In genomic region chr9:121348476-121348875, GRCm38 (mm10) we compare ENCODE assay signal across 8 mouse cellular contexts. TPM values are rescaled to one million over a fixed set of nuclear protein-coding genes. Genes with fewer than 3 reads are reported as not detected.
DNase-seq lines count a peak whose midpoint lies in the region; ATAC-seq and TF ChIP-seq lines count a peak whose summit lies in the region.

No protein-coding gene starts in this region.

- peaks cover 100% of the 10 kb centered on the region for H3K4me1 ChIP-seq in E14TG2a.4 (replicated peaks; ENCODE audit: low read depth, low read length)
- peaks cover 48% of the 10 kb centered on the region for H3K4me1 ChIP-seq in brown adipose tissue, adult 24 weeks (ENCODE audit: control insufficient read depth, insufficient read depth, insufficient read length, low read length)
- peaks cover 55% of the 10 kb centered on the region for H3K4me1 ChIP-seq in hindbrain, embryonic 15.5 days (replicated peaks)
- H3K4me1 ChIP-seq in lung, adult 2 months (ENCODE audit: control insufficient read depth, insufficient read depth, low read length) = peaks cover 54% of the 10 kb centered on the region

- 7% methylated on average over 5 of the region's 5 CpGs for WGBS in hindbrain, embryonic 15.5 days
- 4% methylated on average over 5 of the region's 5 CpGs for WGBS in lung, adult 2 months

- H3K27me3 ChIP-seq in E14TG2a.4 (ENCODE audit: insufficient read depth, low read length) = no peaks in the 10 kb centered on the region
- H3K27me3 ChIP-seq in hindbrain, embryonic 15.5 days = no peaks in the 10 kb centered on the region

- peak overlapping the region; percentile 43; the same call in 1 of the 2 replicates for H3K4me3 ChIP-seq in E14TG2a.4 (replicated peaks; ENCODE audit: low read length)
- H3K4me3 ChIP-seq in brown adipose tissue, adult 24 weeks (ENCODE audit: insufficient read depth, low read depth, low read length) = no peak overlapping the region
- no peak overlapping the region for H3K4me3 ChIP-seq in hindbrain, embryonic 15.5 days
- no peak overlapping the region for H3K4me3 ChIP-seq in lung, adult 2 months (replicated peaks; ENCODE audit: extremely low read depth, low read depth, low read length)

- peak; percentile 56; the same call in 1 of the 2 replicates for TF ChIP-seq POLR2A in lung, adult 2 months (IDR thresholded peaks at IDR 0.05; ENCODE audit: borderline replicate concordance, extremely low read depth, low read depth, low read length)

- no peak for DNase-seq in lung, adult 2 months
- no peak for DNase-seq in adrenal gland, postnatal 10 days
- DNase-seq in layer of hippocampus, postnatal 36 days = no peak
- no peak for DNase-seq in cerebellum, adult 9-10 months
- DNase-seq in right cerebral cortex, adult 18-20 months = no peak

- no peak overlapping the region for H3K4me2 ChIP-seq in hindbrain, embryonic 15.5 days

- TF ChIP-seq CTCF in E14TG2a.4 (conservative IDR thresholded peaks at IDR 0.05; ENCODE audit: low read length) = no peak
- TF ChIP-seq CTCF in lung, adult 2 months (IDR thresholded peaks at IDR 0.05; ENCODE audit: insufficient read depth, low read length) = no peak

- peak overlapping the region; percentile 65 for H3K27ac ChIP-seq in brown adipose tissue, adult 24 weeks (replicated peaks; ENCODE audit: low read depth, low read length)
- peak overlapping the region; percentile 80 for H3K27ac ChIP-seq in hindbrain, embryonic 15.5 days (replicated peaks)

- peaks cover 8% of the 10 kb centered on the region for H3K36me3 ChIP-seq in E14TG2a.4 (ENCODE audit: insufficient read depth, low read length)
- no peaks in the 10 kb centered on the region for H3K36me3 ChIP-seq in hindbrain, embryonic 15.5 days

- 0 out of 2 replicates have a peak overlapping the region, but pooled peaks have one; percentile 5 for H3K9ac ChIP-seq in hindbrain, embryonic 15.5 days

- no peaks in the 10 kb centered on the region for H3K9me3 ChIP-seq in E14TG2a.4 (ENCODE audit: low read length)
- no peaks in the 10 kb centered on the region for H3K9me3 ChIP-seq in hindbrain, embryonic 15.5 days

- ATAC-seq in hindbrain, embryonic 15.5 days (ENCODE audit: low FRiP score, low read depth) = no peak

RNA-seq across cellular contexts. Expression of gene Trak1, which starts 51.2 kb away (rescaled TPM):
- 64.3 and 66.0 TPM in 2 replicates for polyA plus RNA-seq in brown adipose tissue, adult 24 weeks (2012; ENCODE audit: insufficient read depth, insufficient read length, missing spikeins)
- 58.3 and 58.4 TPM in 2 replicates for polyA plus RNA-seq in hindbrain, embryonic 15.5 days (2015; fragmentation: Nextera tagmentation; extraction: Ambion mirVana)
- polyA plus RNA-seq in lung, adult 2 months (2012; rRNA removed) = 73.9 and 88.5 TPM in 2 replicates
- total RNA-seq in adrenal gland, postnatal 10 days (2021) = 100 to 1,000 TPM in 1 of 2 experiments, 10 to 100 TPM in 1; 84.0 to 117 TPM
- 100 to 1,000 TPM; 235 to 247 TPM for total RNA-seq in layer of hippocampus, postnatal 36 days (2021)
